Mouse (Mus musculus) stomach, embryonic 16.5 days (tissue): ENCODE measurements around the gene Gstm6. TPM values are rescaled to one million over a fixed set of nuclear protein-coding genes. Genes with fewer than 3 reads are reported as not detected.

Experiments
- ATAC-seq: fragments of 200-750 bp; cut with Nextera tagmentation; 2 replicates; pipeline ENCODE4 v1.8.0; 2017; ENCODE audit warnings: moderate number of reproducible peaks, moderate TSS enrichment; ENCODE audit not compliant: insufficient read depth, low FRiP score
- H3K27ac ChIP-seq: fragments of 300-500 bp; sonication (generic); 2 replicates; pipeline ENCODE4 v1.5.1; 2014; ENCODE audit warnings: low read length
- H3K27me3 ChIP-seq: fragments of 300-500 bp; sonication (generic); 2 replicates; pipeline ENCODE4 v1.6.1; 2014; ENCODE audit warnings: low read length, control low read depth, mixed read lengths; ENCODE audit not compliant: control insufficient read depth, insufficient read depth
- H3K36me3 ChIP-seq: fragments of 300-500 bp; sonication (generic); 2 replicates; pipeline ENCODE4 v1.6.1; 2014; ENCODE audit warnings: low read length; ENCODE audit not compliant: control insufficient read depth, insufficient read depth
- H3K4me1 ChIP-seq: fragments of 300-500 bp; sonication (generic); 2 replicates; pipeline ENCODE4 v1.6.1; 2014; ENCODE audit warnings: low read length, control low read depth, mixed read lengths; ENCODE audit not compliant: control insufficient read depth, insufficient read depth
- H3K4me2 ChIP-seq: fragments of 300-500 bp; sonication (generic); 2 replicates; pipeline ENCODE4 v1.6.1; 2014; ENCODE audit warnings: low read depth, low read length, mixed read lengths
- H3K4me3 ChIP-seq: fragments of 300-500 bp; sonication (generic); replicated peaks from 2 replicates; pipeline ENCODE4 v1.5.1; 2014; ENCODE audit warnings: mild to moderate bottlenecking, low read length
- H3K9ac ChIP-seq: fragments of 300-500 bp; sonication (generic); 2 replicates; pipeline ENCODE4 v1.6.1; 2014; ENCODE audit warnings: low read length
- H3K9me3 ChIP-seq: fragments of 300-500 bp; sonication (generic); replicated peaks from 2 replicates; pipeline ENCODE4 v1.6.1; 2016; ENCODE audit warnings: low read length, control low read depth; ENCODE audit not compliant: control insufficient read depth
- WGBS: fragments of 180-500 bp; shearing (Covaris S2); extraction: QIAGEN DNeasy Blood & Tissue Kit; methylation state at CpG from one replicate; pipeline ENCODE4 v1.1.7; 2014; 5-methylcytosine and 5-hydroxymethylcytosine counted together
- polyA plus RNA-seq: library from polyadenylated mRNA; unstranded; fragments of >200 nt; fragmentation: Nextera tagmentation; extraction: Ambion mirVana; gene quantifications from 2 replicates; pipeline ENCODE4 v1.2.1, GENCODE M21; 2015

Gstm6 gene
- polyA plus RNA-seq, 1 experiment from 2014 or later = 11.2 TPM

- H3K4me3 ChIP-seq = no peak overlapping the region
- H3K4me2 ChIP-seq = no peak overlapping the region
- no peaks in the 10 kb centered on the region for H3K27me3 ChIP-seq
- H3K36me3 ChIP-seq = no peaks in the 10 kb centered on the region
- H3K9me3 ChIP-seq = no peaks in the 10 kb centered on the region
- 72% methylated on average over 3 of the region's 3 CpGs for WGBS
- peaks cover 6% of the 10 kb centered on the region; the same call in 1 of the 2 replicates for H3K4me1 ChIP-seq
- H3K27ac ChIP-seq = no peak overlapping the region
- no peak for ATAC-seq
- H3K9ac ChIP-seq = no peak overlapping the region
Observed at GRCm38 (mm10) chr3:107935268-107935667, 8.3 kb downstream of the Gstm6 start.

GRCm38 (mm10) chr3:107932128-107932527 lies 11.4 kb downstream of the Gstm6 start:
- Histone ChIP-seq H3K27ac (peak overlapping the region; percentile 13; the same call in 1 of the 2 replicates), H3K36me3 (no peaks in the 10 kb centered on the region), H3K27me3 (no peaks in the 10 kb centered on the region), H3K4me2 (no peak overlapping the region), H3K4me1 (peaks cover 6% of the 10 kb centered on the region; the same call in 1 of the 2 replicates), H3K9ac (no peak overlapping the region; the same call in 1 of the 2 replicates), H3K4me3 (no peak overlapping the region), H3K9me3 (no peaks in the 10 kb centered on the region)
- 55% methylated on average over 6 of the region's 6 CpGs for WGBS
- peak; percentile 43; the same call in 1 of the 2 replicates for ATAC-seq

GRCm38 (mm10) chr3:107931670-107932069 lies 11.9 kb downstream of the Gstm6 start, which contains the start of gene Gstm7:
Gene Gstm7 (minus strand): TSS chr3:107931817.
- Histone ChIP-seq H3K27me3 (no peaks in the 10 kb centered on the region), H3K4me1 (peaks cover 6% of the 10 kb centered on the region; the same call in 1 of the 2 replicates), H3K27ac (peak within 1 kb of the TSS; percentile 56; the same call in 1 of the 2 replicates), H3K9me3 (no peaks in the 10 kb centered on the region), H3K4me2 (peak within 1 kb of the TSS; percentile 56), H3K9ac (peak within 1 kb of the TSS; percentile 57), H3K36me3 (no peaks in the 10 kb centered on the region), H3K4me3 (peak within 1 kb of the TSS; percentile 38)
- ATAC-seq = peak; percentile 96
- 6% methylated on average over 10 of the region's 10 CpGs for WGBS

- Histone ChIP-seq H3K9ac (peak overlapping the region; percentile 57; the same call in 1 of the 2 replicates), H3K4me2 (peak overlapping the region; percentile 56), H3K4me3 (peak overlapping the region; percentile 38), H3K36me3 (no peaks in the 10 kb centered on the region), H3K9me3 (no peaks in the 10 kb centered on the region), H3K27ac (peak overlapping the region; percentile 56; the same call in 1 of the 2 replicates), H3K4me1 (peaks cover 6% of the 10 kb centered on the region; the same call in 1 of the 2 replicates), H3K27me3 (no peaks in the 10 kb centered on the region)
- WGBS = 53% methylated on average over 2 of the region's 2 CpGs
- no peak for ATAC-seq
Observed at GRCm38 (mm10) chr3:107931134-107931533, 12.4 kb downstream of the Gstm6 start.

GRCm38 (mm10) chr3:107929731-107930130 lies 13.8 kb downstream of the Gstm6 start:
- ATAC-seq = no peak

GRCm38 (mm10) chr3:107929243-107929642 lies 14.3 kb downstream of the Gstm6 start:
- no peaks in the 10 kb centered on the region for H3K9me3 ChIP-seq
- no peak for ATAC-seq
- no peaks in the 10 kb centered on the region for H3K27me3 ChIP-seq
- no peaks in the 10 kb centered on the region for H3K36me3 ChIP-seq
- 76% methylated on average over 4 of the region's 4 CpGs for WGBS
- no peak overlapping the region for H3K27ac ChIP-seq
- peaks cover 6% of the 10 kb centered on the region; the same call in 1 of the 2 replicates for H3K4me1 ChIP-seq
- no peak overlapping the region for H3K4me3 ChIP-seq
- H3K4me2 ChIP-seq = no peak overlapping the region
- H3K9ac ChIP-seq = no peak overlapping the region

More at GRCm38 (mm10) chr3:107929731-107930130, 13.8 kb downstream of the Gstm6 start:
- H3K27ac ChIP-seq = no peak overlapping the region
- H3K36me3 ChIP-seq = no peaks in the 10 kb centered on the region
- H3K9ac ChIP-seq = no peak overlapping the region
- no peak overlapping the region for H3K4me3 ChIP-seq
- peaks cover 6% of the 10 kb centered on the region; the same call in 1 of the 2 replicates for H3K4me1 ChIP-seq
- no peaks in the 10 kb centered on the region for H3K27me3 ChIP-seq
- 74% methylated on average over 4 of the region's 4 CpGs for WGBS
- no peaks in the 10 kb centered on the region for H3K9me3 ChIP-seq
- no peak overlapping the region for H3K4me2 ChIP-seq

- Histone ChIP-seq H3K27me3 (no peaks in the 10 kb centered on the region), H3K4me3 (no peak overlapping the region), H3K27ac (no peak overlapping the region), H3K4me1 (peaks cover 6% of the 10 kb centered on the region; the same call in 1 of the 2 replicates), H3K4me2 (no peak overlapping the region), H3K9me3 (no peaks in the 10 kb centered on the region), H3K36me3 (no peaks in the 10 kb centered on the region), H3K9ac (peak overlapping the region; percentile 10; the same call in 1 of the 2 replicates)
- no peak for ATAC-seq
- 86% methylated on average over 11 of the region's 11 CpGs for WGBS
Observed at GRCm38 (mm10) chr3:107928691-107929090, 14.9 kb downstream of the Gstm6 start.

- Histone ChIP-seq H3K4me1 (peaks cover 6% of the 10 kb centered on the region; the same call in 1 of the 2 replicates), H3K9ac (no peak overlapping the region), H3K9me3 (no peaks in the 10 kb centered on the region), H3K4me2 (no peak overlapping the region), H3K36me3 (no peaks in the 10 kb centered on the region), H3K27me3 (no peaks in the 10 kb centered on the region), H3K27ac (no peak overlapping the region), H3K4me3 (no peak overlapping the region)
- WGBS = 83% methylated on average over 3 of the region's 3 CpGs
- ATAC-seq = no peak
Observed at GRCm38 (mm10) chr3:107927841-107928240, 15.7 kb downstream of the Gstm6 start.

GRCm38 (mm10) chr3:107925335-107925734 lies 18.2 kb downstream of the Gstm6 start:
- no peak overlapping the region for H3K4me3 ChIP-seq
- H3K4me1 ChIP-seq = no peaks in the 10 kb centered on the region
- no peak overlapping the region for H3K27ac ChIP-seq
- no peaks in the 10 kb centered on the region for H3K27me3 ChIP-seq
- 90% methylated on average over 3 of the region's 3 CpGs for WGBS
- no peaks in the 10 kb centered on the region for H3K9me3 ChIP-seq
- no peak overlapping the region for H3K4me2 ChIP-seq
- ATAC-seq = no peak
- H3K36me3 ChIP-seq = no peaks in the 10 kb centered on the region
- no peak overlapping the region for H3K9ac ChIP-seq
